ENCODE assay signal across 33 mouse cellular contexts in genomic region chr12:107488371-107488770, GRCm38 (mm10). TPM values are rescaled to one million over a fixed set of nuclear protein-coding genes. Genes with fewer than 3 reads are reported as not detected.
"Had no signal": no experiment of that assay in that cellular context is flagged by ENCODE, and none has a peak within 500 bp of the region (broad histone marks: within the 10 kb centered on the region; RNA-seq: fewer than 3 reads in every experiment).

Gene 3110018I06Rik (plus strand): TSS chr12:107488632.

- H3K4me1 ChIP-seq: forebrain, embryonic 12.5 days; forebrain, embryonic 15.5 days; heart, embryonic 10.5 days had no signal

- H3K4me2 ChIP-seq: embryonic facial prominence, embryonic 12.5 days; embryonic facial prominence, embryonic 13.5 days; embryonic facial prominence, embryonic 15.5 days; forebrain, embryonic 12.5 days; forebrain, embryonic 15.5 days had no signal

- H3K27ac ChIP-seq: embryonic facial prominence, embryonic 10.5 days; embryonic facial prominence, embryonic 12.5 days; embryonic facial prominence, embryonic 13.5 days; embryonic facial prominence, embryonic 15.5 days; forebrain, embryonic 10.5 days; forebrain, embryonic 12.5 days; forebrain, embryonic 15.5 days; gastrocnemius, adult 2 months; heart, adult 2 months; heart, embryonic 10.5 days had no signal

- H3K9ac ChIP-seq: embryonic facial prominence, embryonic 12.5 days; embryonic facial prominence, embryonic 13.5 days; embryonic facial prominence, embryonic 15.5 days; forebrain, embryonic 12.5 days; forebrain, embryonic 15.5 days; forebrain, postnatal 0 days had no signal

- H3K9me3 ChIP-seq: embryonic facial prominence, embryonic 13.5 days; embryonic facial prominence, embryonic 15.5 days; forebrain, embryonic 15.5 days; heart, embryonic 10.5 days had no signal

- ATAC-seq: forebrain, embryonic 14.5 days; forebrain, embryonic 15.5 days; forebrain, embryonic 16.5 days; forebrain, postnatal 0 days had no signal

- DNase-seq: cerebellum, adult 2 months; cerebellum, adult 8-10 months; cerebellum, adult 9-10 months; cerebellum, adult 9-11 months; cerebellum, postnatal 10 days; cerebellum, postnatal 14 days; cerebellum, postnatal 25 days; cerebellum, postnatal 36 days; embryo, embryonic 11 days; forebrain, postnatal 0 days; gastrocnemius, adult 2 months; gastrocnemius, postnatal 10 days; gastrocnemius, postnatal 14 days; gastrocnemius, postnatal 25 days; gastrocnemius, postnatal 36 days; heart, adult 11 months; heart, adult 18-20 months; heart, adult 2 months had no signal

- H3K27me3 ChIP-seq: embryonic facial prominence, embryonic 12.5 days; embryonic facial prominence, embryonic 13.5 days; embryonic facial prominence, embryonic 15.5 days; forebrain, embryonic 12.5 days; forebrain, embryonic 15.5 days had no signal

- H3K36me3 ChIP-seq: embryonic facial prominence, embryonic 10.5 days; embryonic facial prominence, embryonic 12.5 days; embryonic facial prominence, embryonic 13.5 days; embryonic facial prominence, embryonic 15.5 days; forebrain, embryonic 10.5 days; forebrain, embryonic 12.5 days; forebrain, embryonic 15.5 days; heart, embryonic 10.5 days had no signal

- H3K4me3 ChIP-seq: embryonic facial prominence, embryonic 10.5 days; embryonic facial prominence, embryonic 12.5 days; embryonic facial prominence, embryonic 13.5 days; embryonic facial prominence, embryonic 15.5 days; erythroblast, embryonic 14.5 days; forebrain, embryonic 10.5 days; forebrain, embryonic 12.5 days; forebrain, embryonic 15.5 days; gastrocnemius, adult 2 months; heart, adult 2 months; heart, embryonic 10.5 days had no signal

RNA-seq across cellular contexts. Expression of gene 3110018I06Rik, which starts in this region (rescaled TPM):
- polyA plus RNA-seq: cerebellum, adult 2 months; cortical plate, adult 2 months; embryonic facial prominence, embryonic 10.5 days; embryonic facial prominence, embryonic 11.5 days; embryonic facial prominence, embryonic 12.5 days; embryonic facial prominence, embryonic 13.5 days; embryonic facial prominence, embryonic 14.5 days; embryonic facial prominence, embryonic 15.5 days; erythroblast, embryonic 14.5 days; forebrain, embryonic 10.5 days; forebrain, embryonic 12.5 days; forebrain, embryonic 14.5 days; forebrain, embryonic 15.5 days; forebrain, embryonic 16.5 days; forebrain, postnatal 0 days; frontal cortex, adult 2 months; heart, adult 2 months; heart, embryonic 10.5 days had no signal
